Mouse (Mus musculus) forebrain, embryonic 11.5 days (tissue): ENCODE data around the gene Epn2. TPM values are rescaled to one million over a fixed set of nuclear protein-coding genes. Genes with fewer than 3 reads are reported as not detected.

Experiments used
- ATAC-seq: fragments of 200-750 bp; cut with Nextera tagmentation; replicated peaks from 2 replicates; pipeline ENCODE4 v1.8.0; 2017; ENCODE audit warnings: moderate TSS enrichment; ENCODE audit not compliant: low FRiP score
- DNase-seq: peaks from one replicate; pipeline ENCODE4 v3.0.0-alpha.2; 2017; ENCODE audit warnings: low spot score
- H3K27ac ChIP-seq: fragments of 300-500 bp; sonication (generic); 2 replicates; pipeline ENCODE4 v1.5.1; 2014; ENCODE audit warnings: low read depth, low read length
- H3K27me3 ChIP-seq: fragments of 300-500 bp; sonication (generic); 2 replicates; pipeline ENCODE4 v1.6.1; 2014; ENCODE audit warnings: mild to moderate bottlenecking, low read length, mixed read lengths; ENCODE audit not compliant: control insufficient read depth, insufficient read depth
- H3K36me3 ChIP-seq: fragments of 300-500 bp; sonication (generic); 2 replicates; pipeline ENCODE4 v1.6.1; 2014; ENCODE audit warnings: mild to moderate bottlenecking, low read length, moderate library complexity, mixed read lengths; ENCODE audit not compliant: control insufficient read depth, insufficient read depth
- H3K4me1 ChIP-seq: fragments of 300-500 bp; sonication (generic); replicated peaks from 2 replicates; pipeline ENCODE4 v1.6.1; 2014; ENCODE audit warnings: low read length, mixed read lengths; ENCODE audit not compliant: control insufficient read depth, insufficient read depth
- H3K4me2 ChIP-seq: fragments of 300-500 bp; sonication (generic); 2 replicates; pipeline ENCODE4 v1.6.1; 2014; ENCODE audit warnings: low read depth, mild to moderate bottlenecking, low read length, moderate library complexity, mixed read lengths; ENCODE audit not compliant: severe bottlenecking
- H3K4me3 ChIP-seq: fragments of 300-500 bp; sonication (generic); 2 replicates; pipeline ENCODE4 v1.5.1; 2014; ENCODE audit warnings: low read depth, low read length
- H3K9ac ChIP-seq: fragments of 300-500 bp; sonication (generic); 2 replicates; pipeline ENCODE4 v1.6.1; 2014; ENCODE audit warnings: low read length
- H3K9me3 ChIP-seq: fragments of 300-500 bp; sonication (generic); 2 replicates; pipeline ENCODE4 v1.6.1; 2016; ENCODE audit warnings: low read length, mixed read lengths; ENCODE audit not compliant: control insufficient read depth
- WGBS: fragments of 180-500 bp; shearing (Covaris S2); extraction: QIAGEN DNeasy Blood & Tissue Kit; methylation state at CpG from one replicate; pipeline ENCODE4 v1.1.7; 2014; 5-methylcytosine and 5-hydroxymethylcytosine counted together
- polyA plus RNA-seq: library from polyadenylated mRNA; unstranded; fragments of >200 nt; fragmentation: Nextera tagmentation; extraction: Ambion mirVana; gene quantifications from 2 replicates; pipeline ENCODE4 v1.2.1, GENCODE M21; 2014

Gene Epn2
- polyA plus RNA-seq, 1 experiment from 2014 or later, result 31.2 TPM

DNA sequence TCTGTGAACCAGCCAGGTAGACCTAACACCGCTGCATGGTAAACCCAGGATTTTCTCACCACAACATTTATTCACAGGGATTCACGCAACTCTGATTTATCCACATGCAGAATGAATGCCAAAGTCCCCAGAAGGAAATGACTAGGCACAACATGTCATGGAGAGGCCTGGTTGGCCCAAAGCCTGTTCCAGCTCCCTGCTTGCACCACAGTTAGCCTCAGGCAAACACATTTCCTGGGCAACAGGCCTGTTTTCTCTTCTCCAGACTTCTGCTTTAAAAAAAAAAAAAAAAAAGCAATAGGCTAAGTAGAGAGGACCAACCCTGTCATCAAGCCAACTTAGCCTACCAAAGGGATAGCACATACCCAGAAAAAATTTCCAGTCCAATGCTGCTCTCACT, 14.9 kb downstream of the Epn2 start:
- Histone ChIP-seq H3K4me2 (no peak overlapping the region), H3K4me3 (no peak overlapping the region), H3K27me3 (no peaks in the 10 kb centered on the region), H3K4me1 (no peaks in the 10 kb centered on the region), H3K9me3 (no peaks in the 10 kb centered on the region), H3K9ac (no peak overlapping the region), H3K36me3 (no peaks in the 10 kb centered on the region), H3K27ac (no peak overlapping the region)
- 98% methylated on average over 2 of the region's 2 CpGs for WGBS
- ATAC-seq (no peak), DNase-seq (no peak)

DNA sequence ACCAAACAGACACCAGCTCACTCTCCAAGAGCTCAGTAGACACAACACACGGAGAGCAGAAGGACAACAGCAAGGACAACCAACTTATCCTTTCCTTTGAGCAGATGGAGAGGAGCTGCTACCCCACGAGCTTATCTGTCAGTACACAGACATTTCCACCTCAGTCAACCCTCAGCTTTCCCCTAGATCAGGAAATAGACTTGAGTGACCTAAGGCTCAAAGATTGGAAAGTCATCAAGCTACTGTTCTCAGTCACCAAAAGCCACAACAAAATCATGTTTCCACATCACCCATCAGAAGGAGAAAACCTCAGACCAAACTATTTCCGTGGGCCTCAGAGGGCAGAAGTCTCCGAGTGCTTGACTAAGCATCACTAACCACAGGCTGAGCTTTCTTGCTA, 15.5 kb downstream of the Epn2 start:
- H3K9me3 ChIP-seq, result no peaks in the 10 kb centered on the region
- H3K9ac ChIP-seq, result no peak overlapping the region
- no peaks in the 10 kb centered on the region for H3K4me1 ChIP-seq
- no peak overlapping the region for H3K27ac ChIP-seq
- no peak overlapping the region for H3K4me2 ChIP-seq
- H3K4me3 ChIP-seq, result no peak overlapping the region
- DNase-seq, result no peak
- H3K27me3 ChIP-seq, result no peaks in the 10 kb centered on the region
- no peak for ATAC-seq
- WGBS, result 80% methylated on average over 4 of the region's 4 CpGs
- H3K36me3 ChIP-seq, result no peaks in the 10 kb centered on the region

DNA sequence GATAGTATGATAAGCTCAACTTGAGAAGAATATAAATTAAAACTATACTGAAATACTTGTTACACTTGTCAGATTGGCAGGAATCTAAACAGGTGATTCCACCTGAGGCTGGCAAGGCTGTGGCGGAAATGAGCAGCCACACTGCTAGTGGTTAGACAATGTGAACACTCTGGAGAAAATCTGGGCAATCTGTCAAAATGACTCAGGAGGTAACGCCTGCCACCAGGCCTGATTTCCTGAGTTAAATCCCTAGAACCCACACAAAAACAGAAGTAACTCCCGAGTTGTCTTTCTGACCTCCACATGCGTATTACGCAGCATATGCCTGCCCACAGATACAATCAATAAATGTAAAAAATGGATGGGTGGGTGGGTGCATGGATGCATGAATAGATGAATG, 17.1 kb downstream of the Epn2 start:
- Histone ChIP-seq H3K27me3 (no peaks in the 10 kb centered on the region), H3K9ac (no peak overlapping the region), H3K36me3 (no peaks in the 10 kb centered on the region), H3K4me1 (no peaks in the 10 kb centered on the region), H3K27ac (no peak overlapping the region), H3K9me3 (no peaks in the 10 kb centered on the region), H3K4me2 (no peak overlapping the region), H3K4me3 (no peak overlapping the region)
- DNase-seq (no peak), ATAC-seq (no peak)
- 88% methylated on average over 5 of the region's 5 CpGs for WGBS

DNA sequence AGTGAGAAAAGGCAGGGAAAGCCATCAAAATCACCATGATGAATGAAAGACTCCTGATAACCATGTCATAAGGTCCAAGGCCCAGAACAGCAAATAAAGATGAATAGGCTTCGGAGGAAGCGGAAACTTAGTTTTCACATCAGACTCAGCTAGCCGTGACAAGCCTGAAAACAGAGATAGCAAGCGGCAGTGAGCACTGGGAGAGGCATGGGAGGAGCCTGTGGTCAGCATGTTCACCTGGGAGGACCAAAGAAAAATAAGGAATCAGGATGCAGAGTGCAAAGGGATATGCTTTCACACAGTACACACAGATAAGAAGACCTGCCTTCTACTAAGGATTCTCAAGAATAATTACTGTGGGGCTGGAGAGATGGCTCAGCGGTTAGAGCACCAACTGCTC, 19.9 kb downstream of the Epn2 start:
- Histone ChIP-seq H3K27ac (no peak overlapping the region), H3K27me3 (no peaks in the 10 kb centered on the region), H3K4me1 (no peaks in the 10 kb centered on the region), H3K9me3 (no peaks in the 10 kb centered on the region), H3K36me3 (no peaks in the 10 kb centered on the region), H3K4me3 (no peak overlapping the region), H3K4me2 (no peak overlapping the region), H3K9ac (no peak overlapping the region)
- no peak for ATAC-seq
- DNase-seq, result no peak
- WGBS, result 96% methylated on average over 5 of the region's 5 CpGs

DNA sequence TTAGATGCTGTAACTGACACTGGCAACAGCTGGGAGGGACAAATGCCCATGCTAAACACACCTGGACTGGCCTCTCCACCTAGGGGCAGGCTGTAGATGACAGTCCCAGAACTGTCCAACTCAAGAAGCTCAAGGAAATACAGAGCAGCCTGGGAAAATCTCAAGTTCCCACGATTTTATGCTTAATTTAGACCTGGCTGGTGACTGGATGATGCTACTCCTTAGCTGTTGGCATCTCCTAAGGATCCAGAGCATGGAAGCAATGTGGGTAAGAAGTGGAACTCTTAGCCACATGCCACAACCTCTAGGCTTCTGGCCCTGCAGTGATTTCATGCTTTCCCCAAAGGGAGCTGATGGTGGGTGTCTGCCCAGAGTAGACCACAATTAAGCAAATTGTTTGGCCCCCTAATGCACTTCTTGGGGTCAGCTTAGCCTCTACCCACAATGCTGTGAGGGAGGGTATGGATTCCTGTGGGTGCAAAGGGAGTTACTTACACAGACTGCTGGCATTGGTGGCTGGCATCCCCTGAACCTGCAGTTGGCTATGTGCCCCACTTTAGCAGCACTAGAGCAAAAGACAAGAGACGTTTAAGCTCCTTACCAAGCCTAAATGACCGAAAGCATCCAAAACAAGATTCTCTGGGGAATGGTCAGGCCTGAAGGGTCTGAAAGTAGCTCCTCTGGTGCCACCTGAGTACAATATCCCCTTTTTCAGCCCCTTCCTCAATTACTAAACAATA, 26.3 kb downstream of the Epn2 start:
- WGBS, result 78% methylated on average over 3 of the region's 3 CpGs
- Histone ChIP-seq H3K27me3 (no peaks in the 10 kb centered on the region), H3K36me3 (no peaks in the 10 kb centered on the region), H3K4me2 (no peak overlapping the region), H3K4me3 (no peak overlapping the region), H3K27ac (no peak overlapping the region), H3K9me3 (no peaks in the 10 kb centered on the region), H3K9ac (no peak overlapping the region), H3K4me1 (0 out of 2 replicates have a peak, but pooled peaks cover 2% of the 10 kb centered on the region)
- no peak for ATAC-seq
- no peak for DNase-seq

DNA sequence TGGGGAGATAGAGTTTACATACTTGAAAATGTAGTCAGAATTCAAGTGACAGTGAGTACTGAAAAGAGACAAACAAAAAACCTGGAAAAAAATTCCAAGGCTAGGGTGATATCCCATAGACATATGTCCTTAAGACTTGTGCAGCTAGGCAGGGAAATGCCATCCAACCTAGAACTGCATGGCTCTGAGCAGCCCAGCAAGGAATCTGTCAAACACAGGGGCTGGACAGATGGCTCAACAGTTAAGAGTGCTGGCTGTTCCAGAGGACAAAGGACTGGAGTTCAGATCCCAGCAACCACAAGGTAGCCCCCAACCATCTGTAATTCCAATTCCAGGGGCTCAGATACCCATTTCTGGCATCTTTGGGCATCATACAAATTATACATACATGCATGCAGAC, 28.9 kb downstream of the Epn2 start:
- no peak overlapping the region for H3K9ac ChIP-seq
- H3K27me3 ChIP-seq, result no peaks in the 10 kb centered on the region
- H3K4me1 ChIP-seq, result 0 out of 2 replicates have a peak, but pooled peaks cover 2% of the 10 kb centered on the region
- no peak overlapping the region for H3K4me3 ChIP-seq
- ATAC-seq (no peak), DNase-seq (no peak)
- no peaks in the 10 kb centered on the region for H3K36me3 ChIP-seq
- H3K27ac ChIP-seq, result no peak overlapping the region
- no peaks in the 10 kb centered on the region for H3K9me3 ChIP-seq
- H3K4me2 ChIP-seq, result no peak overlapping the region

DNA sequence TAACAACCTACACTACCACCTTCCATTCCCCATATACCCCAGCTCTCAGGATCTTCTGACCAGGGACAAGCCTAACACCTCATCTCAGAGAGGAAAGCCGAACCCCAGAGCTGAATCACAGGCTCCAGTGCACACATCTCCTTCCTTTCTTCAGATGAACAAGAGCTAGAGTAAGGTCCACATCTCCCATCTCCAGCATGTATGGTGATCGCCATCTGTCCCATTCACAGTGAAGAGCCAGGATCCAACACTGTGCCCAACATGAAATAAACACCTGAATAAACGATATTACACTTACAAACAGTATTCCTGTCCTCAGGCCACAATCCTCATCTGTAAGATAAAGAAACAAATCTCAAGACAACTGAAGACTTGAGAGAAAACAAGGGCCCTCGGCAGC, 31.8 kb downstream of the Epn2 start:
- DNase-seq (no peak), ATAC-seq (no peak)
- H3K4me2 ChIP-seq, result no peak overlapping the region
- H3K4me3 ChIP-seq, result no peak overlapping the region
- H3K27me3 ChIP-seq, result no peaks in the 10 kb centered on the region
- H3K9me3 ChIP-seq, result no peaks in the 10 kb centered on the region
- H3K36me3 ChIP-seq, result no peaks in the 10 kb centered on the region; the same call in 1 of the 2 replicates
- H3K4me1 ChIP-seq, result no peaks in the 10 kb centered on the region
- no peak overlapping the region for H3K27ac ChIP-seq
- H3K9ac ChIP-seq, result no peak overlapping the region
- 95% methylated on average over 4 of the region's 4 CpGs for WGBS

DNA sequence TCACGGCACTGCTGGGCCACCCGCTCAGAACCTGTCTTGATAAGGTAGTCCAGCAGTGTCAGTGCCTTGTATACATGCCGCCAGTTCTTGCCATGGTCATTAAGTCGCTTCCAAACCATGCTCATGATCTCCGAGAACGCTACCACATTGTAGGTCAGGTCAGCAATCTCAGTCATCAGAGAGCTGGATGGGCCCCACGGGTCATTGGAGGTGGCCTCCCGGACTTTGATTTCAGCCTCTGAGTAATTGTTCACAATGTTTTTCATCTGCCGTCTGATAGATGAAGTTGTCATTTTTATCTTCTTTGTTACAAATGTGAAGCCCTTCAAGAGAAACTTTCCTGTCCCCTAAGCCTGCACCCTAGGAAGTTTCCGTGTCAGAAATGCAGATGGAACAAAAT, 33.0 kb downstream of the Epn2 start:
- H3K4me3 ChIP-seq, result no peak overlapping the region
- H3K36me3 ChIP-seq, result no peaks in the 10 kb centered on the region; the same call in 1 of the 2 replicates
- no peak for DNase-seq
- ATAC-seq, result no peak
- no peak overlapping the region for H3K4me2 ChIP-seq
- 90% methylated on average over 10 of the region's 10 CpGs for WGBS
- H3K9me3 ChIP-seq, result no peaks in the 10 kb centered on the region
- no peak overlapping the region for H3K9ac ChIP-seq
- no peaks in the 10 kb centered on the region for H3K4me1 ChIP-seq
- no peak overlapping the region for H3K27ac ChIP-seq
- H3K27me3 ChIP-seq, result no peaks in the 10 kb centered on the region

DNA sequence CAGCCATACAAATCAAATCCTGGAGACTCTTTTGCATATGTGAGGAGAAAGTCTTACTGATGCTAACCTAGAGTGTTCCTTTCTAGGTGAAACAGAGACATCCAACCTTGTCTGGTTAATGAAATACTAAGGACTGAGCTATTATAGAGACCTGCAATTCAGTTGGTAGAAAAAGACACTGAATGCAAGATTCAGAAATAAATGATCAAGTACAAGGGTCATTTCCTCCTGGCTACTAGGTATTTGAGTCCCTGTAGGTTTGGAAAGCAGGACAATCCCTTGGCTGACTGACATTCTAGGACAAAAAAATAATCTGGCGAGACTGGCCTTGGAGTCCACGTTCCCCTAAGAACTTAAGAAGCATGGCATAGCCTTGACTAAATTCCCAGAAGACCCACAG, 33.9 kb downstream of the Epn2 start:
- Histone ChIP-seq H3K9me3 (no peaks in the 10 kb centered on the region), H3K4me3 (no peak overlapping the region), H3K36me3 (no peaks in the 10 kb centered on the region; the same call in 1 of the 2 replicates), H3K4me1 (no peaks in the 10 kb centered on the region), H3K9ac (no peak overlapping the region), H3K27me3 (no peaks in the 10 kb centered on the region), H3K27ac (no peak overlapping the region), H3K4me2 (no peak overlapping the region)
- DNase-seq, result no peak
- no peak for ATAC-seq
- WGBS, result 92% methylated on average over 2 of the region's 2 CpGs
